Mouse (Mus musculus) erythroblast, embryonic 14.5 days (primary cell): ENCODE results near the gene Rock2.

Experiments
- GATA1 ChIP-seq: IDR thresholded peaks from 2 replicates; pipeline ENCODE4 v1.6.1; 2012; ENCODE audit warnings: low read length, inconsistent platforms, mixed read lengths
- TAL1 ChIP-seq: IDR thresholded peaks from 3 replicates; pipeline ENCODE4 v1.6.1; 2012; ENCODE audit warnings: low read length, inconsistent platforms, mixed read lengths

DNA sequence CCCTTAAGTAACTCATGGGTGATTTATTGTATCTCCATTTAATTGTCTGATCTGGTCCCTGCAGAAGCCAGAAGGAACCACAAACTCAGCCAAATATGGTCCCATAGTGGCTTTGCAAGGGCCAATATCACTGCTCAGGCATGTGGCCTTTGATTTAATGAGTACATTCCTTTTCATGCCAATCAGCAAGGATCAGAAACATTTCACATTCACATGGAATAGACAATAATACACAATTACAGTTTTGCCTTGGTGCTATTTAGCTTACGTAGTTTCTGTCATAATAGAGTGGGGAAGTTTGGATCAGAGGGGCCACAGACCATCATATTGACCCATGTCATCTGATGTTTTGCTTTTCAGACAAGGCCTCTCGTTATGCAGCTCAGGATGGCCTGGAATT lies 46.2 kb upstream of the Rock2 start:
- no peak for TF ChIP-seq TAL1
- TF ChIP-seq GATA1, result no peak
